Mouse (Mus musculus) frontal cortex, postnatal 10 days (tissue): ENCODE data around the gene Gm44596.
A peak's percentile ranks its signal among the peaks of the same experiment; 100 is the strongest.

Source experiments
- DNase-seq, 2 experiments: peaks; one replicate each; pipeline ENCODE4 v3.0.0; 2022; ENCODE audit warnings: low spot score in 2 of 2, mixed read lengths in 1 of 2

Gm44596 gene

GRCm38 (mm10) chr6:128375192-128375591 is at the start of gene Gm44596, which contains the start of gene Tex52:
Gene Gm44596 (plus strand): TSS chr6:128375503.
Gene Tex52 (plus strand): TSS chr6:128375456.
- DNase-seq = no peak

- peak in 1 of 2 experiments; percentile 67 for DNase-seq
Measured at GRCm38 (mm10) chr6:128334397-128335124, 40.7 kb upstream of the Gm44596 start.

GRCm38 (mm10) chr6:128337467-128337866 is 37.8 kb upstream of the Gm44596 start:
- no peak for DNase-seq

- DNase-seq = no peak
Measured at GRCm38 (mm10) chr6:128338876-128339275, 36.4 kb upstream of the Gm44596 start.

- DNase-seq = no peak
Measured at GRCm38 (mm10) chr6:128341956-128342723, 33.2 kb upstream of the Gm44596 start.

GRCm38 (mm10) chr6:128345623-128346022 is 29.7 kb upstream of the Gm44596 start:
- no peak for DNase-seq

GRCm38 (mm10) chr6:128346782-128347181 is 28.5 kb upstream of the Gm44596 start:
- DNase-seq = no peak

GRCm38 (mm10) chr6:128349711-128350110 is 25.6 kb upstream of the Gm44596 start:
- DNase-seq = peak; percentile 32 to 45

GRCm38 (mm10) chr6:128354140-128354539 is 21.2 kb upstream of the Gm44596 start:
- no peak for DNase-seq

GRCm38 (mm10) chr6:128355201-128355681 is 20.1 kb upstream of the Gm44596 start:
- DNase-seq = peak; percentile 48 to 49

- peak; percentile 95 to 96 for DNase-seq
Measured at GRCm38 (mm10) chr6:128355726-128356416, 19.4 kb upstream of the Gm44596 start, which contains the start of gene Tulp3. Gene Tulp3 (minus strand): TSS chr6:128355851.

- peak in 1 of 2 experiments; percentile 69 for DNase-seq
Measured at GRCm38 (mm10) chr6:128358999-128359398, 16.3 kb upstream of the Gm44596 start.

- DNase-seq = no peak
Measured at GRCm38 (mm10) chr6:128361901-128362300, 13.4 kb upstream of the Gm44596 start.

- peak; percentile 58 to 80 for DNase-seq
Measured at GRCm38 (mm10) chr6:128362381-128363006, 12.8 kb upstream of the Gm44596 start, which contains the start of the genes Rhno1 and Foxm1. Gene Rhno1 (minus strand): TSS chr6:128362911. Gene Foxm1 (plus strand): TSS chr6:128362967.

GRCm38 (mm10) chr6:128363007-128363825 is 12.1 kb upstream of the Gm44596 start:
- peak in 1 of 2 experiments; percentile 28 for DNase-seq

GRCm38 (mm10) chr6:128364721-128365120 is 10.6 kb upstream of the Gm44596 start:
- no peak for DNase-seq

- DNase-seq = no peak
Measured at GRCm38 (mm10) chr6:128366466-128366865, 8.8 kb upstream of the Gm44596 start.

- DNase-seq = no peak
Measured at GRCm38 (mm10) chr6:128370040-128370439, 5.3 kb upstream of the Gm44596 start.

GRCm38 (mm10) chr6:128376371-128377085 is 1.2 kb downstream of the Gm44596 start:
- DNase-seq = no peak

- DNase-seq = no peak
Measured at GRCm38 (mm10) chr6:128379636-128380035, 4.3 kb downstream of the Gm44596 start.
